Mouse (Mus musculus) forebrain, embryonic 13.5 days (tissue): ENCODE data around the gene Ttll6. TPM values are rescaled to one million over a fixed set of nuclear protein-coding genes. Genes with fewer than 3 reads are reported as not detected.
"Not testable (repeated sequence)": the region's sequence is repeated elsewhere in the genome, so short reads cannot be mapped to it uniquely, and the experiment has no call there.

Experiments
- ATAC-seq: fragments of 200-750 bp; cut with Nextera tagmentation; 2 replicates; pipeline ENCODE4 v1.8.0; 2017
- H3K27ac ChIP-seq: fragments of 300-500 bp; sonication (generic); 2 replicates; pipeline ENCODE4 v1.5.1; 2015; ENCODE audit warnings: inconsistent platforms, mild to moderate bottlenecking, moderate library complexity
- H3K27me3 ChIP-seq: fragments of 300-500 bp; sonication (generic); 2 replicates; pipeline ENCODE4 v1.6.1; 2015; ENCODE audit warnings: mild to moderate bottlenecking, inconsistent platforms
- H3K36me3 ChIP-seq: fragments of 300-500 bp; sonication (generic); 2 replicates; pipeline ENCODE4 v1.6.1; 2015; ENCODE audit warnings: mild to moderate bottlenecking, inconsistent platforms; ENCODE audit not compliant: poor library complexity, severe bottlenecking
- H3K4me1 ChIP-seq: fragments of 300-500 bp; sonication (generic); 2 replicates; pipeline ENCODE4 v1.6.1; 2015; ENCODE audit warnings: inconsistent platforms
- H3K4me2 ChIP-seq: fragments of 300-500 bp; sonication (generic); 2 replicates; pipeline ENCODE4 v1.6.1; 2015; ENCODE audit warnings: inconsistent platforms, mild to moderate bottlenecking, moderate library complexity
- H3K4me3 ChIP-seq: fragments of 300-500 bp; sonication (generic); 2 replicates; pipeline ENCODE4 v1.5.1; 2015; ENCODE audit warnings: mild to moderate bottlenecking, inconsistent platforms
- H3K9ac ChIP-seq: fragments of 300-500 bp; sonication (generic); 2 replicates; pipeline ENCODE4 v1.6.1; 2015; ENCODE audit warnings: mild to moderate bottlenecking, inconsistent platforms
- H3K9me3 ChIP-seq: fragments of 300-500 bp; sonication (generic); replicated peaks from 2 replicates; pipeline ENCODE4 v1.6.1; 2016; ENCODE audit warnings: inconsistent platforms
- WGBS: fragments of 180-500 bp; shearing (Covaris S2); methylation state at CpG from one replicate; pipeline ENCODE4 v1.1.7; 2015; 5-methylcytosine and 5-hydroxymethylcytosine counted together
- polyA plus RNA-seq: library from polyadenylated mRNA; unstranded; fragments of >200 nt; fragmentation: Nextera tagmentation; extraction: Ambion mirVana; gene quantifications from 2 replicates; pipeline ENCODE4 v1.2.1, GENCODE M21; 2015

Ttll6 gene
- polyA plus RNA-seq, 1 experiment from 2014 or later, result 0.22 TPM

GRCm38 (mm10) chr11:96119401-96119800 lies 14.2 kb upstream of the Ttll6 start:
- Histone ChIP-seq H3K27ac (no peak overlapping the region), H3K4me1 (peaks cover 5% of the 10 kb centered on the region), H3K27me3 (peaks cover 36% of the 10 kb centered on the region), H3K36me3 (no peaks in the 10 kb centered on the region), H3K9me3 (no peaks in the 10 kb centered on the region), H3K4me3 (no peak overlapping the region), H3K4me2 (no peak overlapping the region), H3K9ac (no peak overlapping the region)
- ATAC-seq, result no peak
- 70% methylated on average over 3 of the region's 3 CpGs for WGBS

GRCm38 (mm10) chr11:96122806-96123205 lies 10.8 kb upstream of the Ttll6 start:
- peaks cover 57% of the 10 kb centered on the region for H3K27me3 ChIP-seq
- WGBS, result 86% methylated on average over 4 of the region's 4 CpGs
- not testable (repeated sequence) for H3K4me2 ChIP-seq, H3K4me1 ChIP-seq, ATAC-seq, H3K9ac ChIP-seq, H3K9me3 ChIP-seq, H3K36me3 ChIP-seq, H3K4me3 ChIP-seq, H3K27ac ChIP-seq

GRCm38 (mm10) chr11:96124052-96124914 lies 9.3 kb upstream of the Ttll6 start:
- peaks cover 57% of the 10 kb centered on the region for H3K27me3 ChIP-seq
- peak overlapping the region; percentile 53 for H3K9ac ChIP-seq

GRCm38 (mm10) chr11:96130606-96131005 lies 3.0 kb upstream of the Ttll6 start:
- Histone ChIP-seq H3K27ac (no peak overlapping the region), H3K4me1 (peaks cover 5% of the 10 kb centered on the region; the same call in 1 of the 2 replicates), H3K4me2 (no peak overlapping the region), H3K4me3 (no peak overlapping the region), H3K27me3 (peaks cover 40% of the 10 kb centered on the region), H3K9me3 (no peaks in the 10 kb centered on the region), H3K9ac (no peak overlapping the region), H3K36me3 (no peaks in the 10 kb centered on the region)
- WGBS, result 60% methylated on average over 10 of the region's 10 CpGs
- no peak for ATAC-seq

More at GRCm38 (mm10) chr11:96124052-96124914, 9.3 kb upstream of the Ttll6 start:
- no peak overlapping the region for H3K27ac ChIP-seq
- no peak for ATAC-seq
- H3K9me3 ChIP-seq, result no peaks in the 10 kb centered on the region
- no peaks in the 10 kb centered on the region for H3K36me3 ChIP-seq
- H3K4me3 ChIP-seq, result peak overlapping the region; percentile 40
- H3K4me1 ChIP-seq, result peaks cover 9% of the 10 kb centered on the region
- WGBS, result 3% methylated on average over 45 of the region's 45 CpGs
- peak overlapping the region; percentile 70 for H3K4me2 ChIP-seq

- Histone ChIP-seq H3K4me3 (no peak overlapping the region), H3K27ac (no peak overlapping the region), H3K9me3 (no peaks in the 10 kb centered on the region), H3K4me1 (peaks cover 5% of the 10 kb centered on the region; the same call in 1 of the 2 replicates), H3K27me3 (peaks cover 34% of the 10 kb centered on the region; the same call in 1 of the 2 replicates), H3K36me3 (no peaks in the 10 kb centered on the region), H3K4me2 (no peak overlapping the region), H3K9ac (no peak overlapping the region)
- 87% methylated on average over 8 of the region's 8 CpGs for WGBS
- ATAC-seq, result no peak
These were observed 2.3 kb downstream of the Ttll6 start for GRCm38 (mm10) chr11:96135847-96136246.

- no peak overlapping the region for H3K27ac ChIP-seq
- H3K36me3 ChIP-seq, result no peaks in the 10 kb centered on the region
- H3K27me3 ChIP-seq, result peaks cover 26% of the 10 kb centered on the region
- no peaks in the 10 kb centered on the region for H3K9me3 ChIP-seq
- no peak for ATAC-seq
- H3K4me2 ChIP-seq, result no peak overlapping the region
- WGBS, result 61% methylated on average over 4 of the region's 4 CpGs
- H3K9ac ChIP-seq, result no peak overlapping the region
- no peak overlapping the region for H3K4me3 ChIP-seq
- H3K4me1 ChIP-seq, result peaks cover under 1% of the 10 kb centered on the region; the same call in 1 of the 2 replicates
These were observed 7.2 kb downstream of the Ttll6 start for GRCm38 (mm10) chr11:96140726-96141175.

- Histone ChIP-seq H3K9me3 (no peaks in the 10 kb centered on the region), H3K4me1 (peaks cover 4% of the 10 kb centered on the region; the same call in 1 of the 2 replicates), H3K36me3 (no peaks in the 10 kb centered on the region), H3K27me3 (peaks cover 50% of the 10 kb centered on the region), H3K4me2 (no peak overlapping the region), H3K4me3 (no peak overlapping the region), H3K27ac (no peak overlapping the region), H3K9ac (no peak overlapping the region)
- WGBS, result 60% methylated on average over 4 of the region's 4 CpGs
- ATAC-seq, result no peak
These were observed 10.2 kb downstream of the Ttll6 start for GRCm38 (mm10) chr11:96143766-96144165.

GRCm38 (mm10) chr11:96145622-96146270 lies 12.2 kb downstream of the Ttll6 start:
- WGBS, result 2% methylated on average over 15 of the region's 15 CpGs
- Histone ChIP-seq H3K9me3 (no peaks in the 10 kb centered on the region), H3K9ac (no peak overlapping the region), H3K4me3 (peak overlapping the region; percentile 14; the same call in 1 of the 2 replicates), H3K4me1 (peaks cover 4% of the 10 kb centered on the region; the same call in 1 of the 2 replicates), H3K27ac (no peak overlapping the region), H3K4me2 (peak overlapping the region; percentile 43), H3K27me3 (peaks cover 61% of the 10 kb centered on the region), H3K36me3 (no peaks in the 10 kb centered on the region)
- no peak for ATAC-seq

GRCm38 (mm10) chr11:96147471-96147870 lies 13.9 kb downstream of the Ttll6 start:
- peaks cover 67% of the 10 kb centered on the region for H3K27me3 ChIP-seq
- H3K36me3 ChIP-seq, result no peaks in the 10 kb centered on the region
- H3K4me3 ChIP-seq, result no peak overlapping the region
- H3K27ac ChIP-seq, result no peak overlapping the region
- no peaks in the 10 kb centered on the region for H3K9me3 ChIP-seq
- no peak for ATAC-seq
- no peak overlapping the region for H3K9ac ChIP-seq
- H3K4me2 ChIP-seq, result no peak overlapping the region
- peaks cover 4% of the 10 kb centered on the region; the same call in 1 of the 2 replicates for H3K4me1 ChIP-seq
- WGBS, result 81% methylated on average over 6 of the region's 6 CpGs

- H3K4me1 ChIP-seq, result no peaks in the 10 kb centered on the region
- 74% methylated on average over 12 of the region's 12 CpGs for WGBS
These were observed 31.2 kb downstream of the Ttll6 start for GRCm38 (mm10) chr11:96164769-96165168.

GRCm38 (mm10) chr11:96168125-96168524 lies 34.5 kb downstream of the Ttll6 start:
- ATAC-seq, result no peak
- Histone ChIP-seq H3K4me3 (no peak overlapping the region), H3K9me3 (no peaks in the 10 kb centered on the region), H3K4me1 (no peaks in the 10 kb centered on the region), H3K4me2 (no peak overlapping the region), H3K36me3 (no peaks in the 10 kb centered on the region), H3K9ac (no peak overlapping the region), H3K27me3 (peaks cover 97% of the 10 kb centered on the region), H3K27ac (no peak overlapping the region)
- WGBS, result 32% methylated on average over 9 of the region's 9 CpGs

More at GRCm38 (mm10) chr11:96164769-96165168, 31.2 kb downstream of the Ttll6 start:
- H3K9ac ChIP-seq, result no peak overlapping the region
- ATAC-seq, result no peak
- H3K36me3 ChIP-seq, result no peaks in the 10 kb centered on the region
- no peak overlapping the region for H3K4me2 ChIP-seq
- no peak overlapping the region for H3K27ac ChIP-seq
- H3K9me3 ChIP-seq, result 0 out of 2 replicates have a peak, but pooled peaks cover 3% of the 10 kb centered on the region
- H3K4me3 ChIP-seq, result no peak overlapping the region
- peaks cover 77% of the 10 kb centered on the region for H3K27me3 ChIP-seq

- Histone ChIP-seq H3K36me3 (no peaks in the 10 kb centered on the region), H3K4me3 (no peak overlapping the region), H3K4me1 (no peaks in the 10 kb centered on the region), H3K4me2 (no peak overlapping the region), H3K27ac (no peak overlapping the region), H3K9ac (no peak overlapping the region), H3K27me3 (peaks cover 100% of the 10 kb centered on the region), H3K9me3 (no peaks in the 10 kb centered on the region)
- ATAC-seq, result no peak
- WGBS, result 10% methylated on average over 7 of the region's 7 CpGs
These were observed 35.4 kb downstream of the Ttll6 start for GRCm38 (mm10) chr11:96169016-96169415.
